Mouse (Mus musculus): Measurements from ENCODE around the gene Olfr111. TPM values are rescaled to one million over a fixed set of nuclear protein-coding genes. Genes with fewer than 3 reads are reported as not detected.
"Not testable (repeated sequence)": the region's sequence is repeated elsewhere in the genome, so short reads cannot be mapped to it uniquely, and the experiment has no call there.

Olfr111 gene
- not detected in 2 replicates for polyA plus RNA-seq (2015; fragmentation: Nextera tagmentation; extraction: Ambion mirVana)

DNA sequence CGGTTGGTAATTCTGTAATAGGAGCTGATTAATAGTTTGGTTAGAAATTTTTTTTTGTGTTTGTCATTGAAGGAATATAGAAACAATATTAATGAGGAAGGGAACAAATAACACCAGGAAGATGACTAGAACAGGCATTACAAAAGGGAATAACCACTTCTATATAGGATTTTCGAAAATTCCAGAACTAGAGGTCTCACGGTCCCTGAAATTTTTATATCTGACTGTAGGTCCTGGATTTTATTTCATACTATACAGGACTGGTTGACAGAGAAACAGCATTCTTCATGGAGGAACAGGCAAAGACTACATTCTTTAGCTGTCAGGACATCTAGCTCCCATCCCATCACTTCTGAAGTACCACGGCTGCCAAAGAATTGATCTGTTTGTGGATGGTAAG lies at the start of gene Olfr111:
Gene Olfr111, plus strand, starts transcription at position 301 of the 400 bp plus-strand sequence.
- Histone ChIP-seq H3K27me3 (replicated peaks; ENCODE audit: control insufficient read depth, insufficient read depth, low read length) (no peaks in the 10 kb centered on the region), H3K9ac (ENCODE audit: low read depth, low read length) (no peak within 1 kb of the TSS), H3K27ac (ENCODE audit: low read depth, low read length) (no peak within 1 kb of the TSS), H3K36me3 (ENCODE audit: control insufficient read depth, insufficient read depth, low read length) (no peaks in the 10 kb centered on the region), H3K9me3 (ENCODE audit: control insufficient read depth, low read length) (no peaks in the 10 kb centered on the region), H3K4me3 (ENCODE audit: low read length) (no peak within 1 kb of the TSS), H3K4me1 (ENCODE audit: control insufficient read depth, insufficient read depth, low read depth, low read length) (no peaks in the 10 kb centered on the region), H3K4me2 (ENCODE audit: low read length) (no peak within 1 kb of the TSS)
- no peak for ATAC-seq
- WGBS = 87% methylated on average over 4 of the region's 4 CpGs

- WGBS = 96% methylated on average over 1 of the region's 1 CpGs
- no peak within 1 kb of the TSS for H3K27ac ChIP-seq (ENCODE audit: low read depth, low read length)
Observed at GRCm38 (mm10) chr17:37458616-37459015, 49.2 kb upstream of the Olfr111 start, which contains the start of gene Olfr109. TSS of gene Olfr109 (plus strand) at chr17:37458916.

DNA sequence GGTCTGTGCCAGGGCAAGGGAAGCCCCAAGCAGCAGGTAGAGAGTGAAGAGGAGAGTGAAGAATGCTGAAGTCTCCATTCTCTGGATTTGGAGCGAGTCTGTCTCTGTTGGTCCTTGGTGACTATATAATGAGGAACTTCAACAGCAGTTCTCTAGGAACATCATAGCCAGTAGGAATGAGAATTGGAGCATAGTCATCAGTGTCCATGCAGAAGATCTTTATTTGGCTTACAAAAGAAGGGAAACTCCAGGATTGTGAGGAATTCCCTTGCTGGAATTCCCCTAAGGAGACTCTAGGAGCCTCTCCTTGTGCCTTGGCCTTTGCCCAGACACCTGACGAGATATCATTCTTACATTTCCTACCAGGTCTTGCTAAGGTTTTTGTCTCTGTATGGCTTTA lies 24.4 kb upstream of the Olfr111 start, which contains the start of gene H2-M2:
Gene H2-M2, minus strand, starts transcription at position 101 of the 400 bp plus-strand sequence.
- no peak for ATAC-seq
- Histone ChIP-seq H3K4me3 (ENCODE audit: low read length) (no peak within 1 kb of the TSS), H3K27ac (ENCODE audit: low read depth, low read length) (no peak within 1 kb of the TSS), H3K9me3 (ENCODE audit: control insufficient read depth, low read length) (no peaks in the 10 kb centered on the region; the same call in 1 of the 2 replicates), H3K36me3 (ENCODE audit: control insufficient read depth, insufficient read depth, low read length) (no peaks in the 10 kb centered on the region), H3K4me2 (ENCODE audit: low read length) (no peak within 1 kb of the TSS), H3K4me1 (ENCODE audit: control insufficient read depth, insufficient read depth, low read depth, low read length) (no peaks in the 10 kb centered on the region), H3K27me3 (replicated peaks; ENCODE audit: control insufficient read depth, insufficient read depth, low read length) (no peaks in the 10 kb centered on the region), H3K9ac (ENCODE audit: low read depth, low read length) (no peak within 1 kb of the TSS)
- 67% methylated on average over 2 of the region's 2 CpGs for WGBS

More at GRCm38 (mm10) chr17:37458616-37459015, 49.2 kb upstream of the Olfr111 start, which contains the start of gene Olfr109:
- H3K4me1 ChIP-seq (ENCODE audit: control insufficient read depth, insufficient read depth, low read depth, low read length) = no peaks in the 10 kb centered on the region
- no peak within 1 kb of the TSS for H3K4me3 ChIP-seq (ENCODE audit: low read length)
- no peak within 1 kb of the TSS for H3K4me2 ChIP-seq (ENCODE audit: low read length)
- H3K36me3 ChIP-seq (ENCODE audit: control insufficient read depth, insufficient read depth, low read length) = no peaks in the 10 kb centered on the region
- no peak within 1 kb of the TSS for H3K9ac ChIP-seq (ENCODE audit: low read depth, low read length)
- ATAC-seq = no peak
- H3K27me3 ChIP-seq (replicated peaks; ENCODE audit: control insufficient read depth, insufficient read depth, low read length) = no peaks in the 10 kb centered on the region
- no peaks in the 10 kb centered on the region for H3K9me3 ChIP-seq (ENCODE audit: control insufficient read depth, low read length)

DNA sequence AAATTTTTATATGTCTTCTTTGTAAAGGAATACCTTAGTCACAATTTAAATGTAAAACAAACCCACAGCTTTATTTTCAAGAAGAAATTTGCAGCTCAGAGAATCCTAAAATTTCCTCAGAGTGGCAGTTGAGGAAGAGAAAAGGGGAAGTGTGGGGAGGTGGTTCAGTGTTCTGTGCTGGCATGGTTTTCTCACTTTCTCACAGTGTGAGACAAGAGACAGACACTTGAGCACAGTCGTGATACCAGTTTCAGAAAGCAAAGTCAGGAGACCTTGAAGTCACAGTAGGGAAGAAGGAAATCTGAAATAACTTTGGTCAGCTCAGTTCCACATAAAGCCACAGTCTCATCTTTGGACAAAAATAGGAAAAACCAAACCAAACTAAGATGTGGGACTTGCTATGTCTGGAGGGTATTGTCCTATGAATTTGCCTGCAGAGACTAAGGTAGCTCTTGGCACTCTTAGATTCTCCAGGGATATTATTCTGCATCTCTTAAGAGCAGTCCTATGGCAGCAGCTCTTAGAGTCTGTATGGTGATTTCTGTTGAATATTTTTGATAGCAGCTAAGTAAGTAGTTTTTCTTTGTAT lies 15.8 kb upstream of the Olfr111 start, which contains the start of gene Olfr110:
Gene Olfr110, plus strand, starts transcription at position 539 of the 589 bp plus-strand sequence.
- H3K27me3 ChIP-seq (replicated peaks; ENCODE audit: control insufficient read depth, insufficient read depth, low read length) = no peaks in the 10 kb centered on the region
- H3K4me2 ChIP-seq (ENCODE audit: low read length) = no peak within 1 kb of the TSS
- no peak for ATAC-seq
- 62% methylated on average over 1 of the region's 1 CpGs for WGBS
- H3K36me3 ChIP-seq (ENCODE audit: control insufficient read depth, insufficient read depth, low read length) = no peaks in the 10 kb centered on the region
- no peak within 1 kb of the TSS for H3K4me3 ChIP-seq (ENCODE audit: low read length)
- H3K4me1 ChIP-seq (ENCODE audit: control insufficient read depth, insufficient read depth, low read depth, low read length) = no peaks in the 10 kb centered on the region
- H3K9ac ChIP-seq (ENCODE audit: low read depth, low read length) = no peak within 1 kb of the TSS
- H3K9me3 ChIP-seq (ENCODE audit: control insufficient read depth, low read length) = no peaks in the 10 kb centered on the region
- no peak within 1 kb of the TSS for H3K27ac ChIP-seq (ENCODE audit: low read depth, low read length)

- H3K9me3 ChIP-seq (ENCODE audit: control insufficient read depth, low read length); H3K27me3 ChIP-seq (replicated peaks; ENCODE audit: control insufficient read depth, insufficient read depth, low read length); ATAC-seq: not testable (repeated sequence)
Observed at GRCm38 (mm10) chr17:37524612-37525011, 16.8 kb downstream of the Olfr111 start.

GRCm38 (mm10) chr17:37525427-37525826 lies 17.6 kb downstream of the Olfr111 start:
- not testable (repeated sequence) for H3K4me2 ChIP-seq (ENCODE audit: low read length); H3K27me3 ChIP-seq (replicated peaks; ENCODE audit: control insufficient read depth, insufficient read depth, low read length); H3K27ac ChIP-seq (ENCODE audit: low read depth, low read length); H3K9ac ChIP-seq (ENCODE audit: low read depth, low read length); H3K9me3 ChIP-seq (ENCODE audit: control insufficient read depth, low read length); H3K4me3 ChIP-seq (ENCODE audit: low read length); H3K36me3 ChIP-seq (ENCODE audit: control insufficient read depth, insufficient read depth, low read length); ATAC-seq; H3K4me1 ChIP-seq (ENCODE audit: control insufficient read depth, insufficient read depth, low read depth, low read length)
- WGBS = 74% methylated on average over 1 of the region's 1 CpGs

More at GRCm38 (mm10) chr17:37524612-37525011, 16.8 kb downstream of the Olfr111 start:
- not testable (repeated sequence) for H3K4me3 ChIP-seq (ENCODE audit: low read length); H3K4me1 ChIP-seq (ENCODE audit: control insufficient read depth, insufficient read depth, low read depth, low read length); H3K27ac ChIP-seq (ENCODE audit: low read depth, low read length); H3K36me3 ChIP-seq (ENCODE audit: control insufficient read depth, insufficient read depth, low read length); H3K4me2 ChIP-seq (ENCODE audit: low read length); H3K9ac ChIP-seq (ENCODE audit: low read depth, low read length)

- no peak for ATAC-seq
- no peaks in the 10 kb centered on the region for H3K9me3 ChIP-seq (ENCODE audit: control insufficient read depth, low read length)
- H3K4me1 ChIP-seq (ENCODE audit: control insufficient read depth, insufficient read depth, low read depth, low read length) = no peaks in the 10 kb centered on the region
- H3K27me3 ChIP-seq (replicated peaks; ENCODE audit: control insufficient read depth, insufficient read depth, low read length) = no peaks in the 10 kb centered on the region
- H3K4me2 ChIP-seq (ENCODE audit: low read length) = no peak overlapping the region
- no peak overlapping the region for H3K9ac ChIP-seq (ENCODE audit: low read depth, low read length)
- H3K36me3 ChIP-seq (ENCODE audit: control insufficient read depth, insufficient read depth, low read length) = no peaks in the 10 kb centered on the region
- no peak overlapping the region for H3K4me3 ChIP-seq (ENCODE audit: low read length)
- H3K27ac ChIP-seq (ENCODE audit: low read depth, low read length) = no peak overlapping the region
Observed at GRCm38 (mm10) chr17:37535173-37535572, 27.3 kb downstream of the Olfr111 start.

GRCm38 (mm10) chr17:37538416-37538815 lies 30.6 kb downstream of the Olfr111 start:
- not testable (repeated sequence) for H3K4me3 ChIP-seq (ENCODE audit: low read length); H3K27ac ChIP-seq (ENCODE audit: low read depth, low read length); H3K9me3 ChIP-seq (ENCODE audit: control insufficient read depth, low read length); H3K9ac ChIP-seq (ENCODE audit: low read depth, low read length); H3K27me3 ChIP-seq (replicated peaks; ENCODE audit: control insufficient read depth, insufficient read depth, low read length); H3K4me2 ChIP-seq (ENCODE audit: low read length); ATAC-seq; H3K36me3 ChIP-seq (ENCODE audit: control insufficient read depth, insufficient read depth, low read length); H3K4me1 ChIP-seq (ENCODE audit: control insufficient read depth, insufficient read depth, low read depth, low read length)
- 66% methylated on average over 1 of the region's 1 CpGs for WGBS

- ATAC-seq = no peak
- no peak overlapping the region for H3K9ac ChIP-seq (ENCODE audit: low read depth, low read length)
- H3K27me3 ChIP-seq (replicated peaks; ENCODE audit: control insufficient read depth, insufficient read depth, low read length) = no peaks in the 10 kb centered on the region
- H3K4me3 ChIP-seq (ENCODE audit: low read length) = no peak overlapping the region
- no peaks in the 10 kb centered on the region for H3K9me3 ChIP-seq (ENCODE audit: control insufficient read depth, low read length)
- no peaks in the 10 kb centered on the region for H3K36me3 ChIP-seq (ENCODE audit: control insufficient read depth, insufficient read depth, low read length)
- no peaks in the 10 kb centered on the region for H3K4me1 ChIP-seq (ENCODE audit: control insufficient read depth, insufficient read depth, low read depth, low read length)
- 75% methylated on average over 4 of the region's 4 CpGs for WGBS
- H3K27ac ChIP-seq (ENCODE audit: low read depth, low read length) = no peak overlapping the region
- no peak overlapping the region for H3K4me2 ChIP-seq (ENCODE audit: low read length)
Observed at GRCm38 (mm10) chr17:37541454-37542119, 33.8 kb downstream of the Olfr111 start.

All from hindbrain, embryonic 16.5 days (tissue).